Mouse (Mus musculus) monocyte, adult 2 months (primary cell): ENCODE results near the gene Utp11.

Experiments
- DNase-seq, 2 experiments: peaks; one replicate each; pipeline ENCODE4 v3.0.0; 2022; ENCODE audit warnings: low spot score in 2 of 2, low read depth in 1 of 2

Utp11 gene

GRCm38 (mm10) chr4:124633281-124633680, 60.1 kb downstream of the Utp11 start:
- no peak for DNase-seq

DNA sequence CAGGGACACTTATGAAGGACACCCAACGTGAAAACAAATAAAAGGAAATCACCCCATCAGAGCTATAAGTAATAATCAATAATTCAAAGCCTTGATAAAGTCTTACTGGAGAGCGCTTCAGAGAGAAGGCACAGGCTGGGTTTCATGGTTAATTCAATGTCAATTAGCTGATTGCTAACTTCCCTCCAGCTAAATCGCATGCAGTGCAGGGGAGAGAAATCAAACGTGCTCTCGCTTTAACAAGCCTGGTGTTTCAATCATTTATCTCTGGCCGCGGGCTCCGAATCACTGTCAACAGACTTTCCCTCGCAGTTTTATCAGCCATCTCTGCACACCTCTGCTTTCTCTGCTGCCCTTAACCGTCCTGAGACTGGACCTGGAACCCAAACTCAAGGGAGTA, 60.5 kb downstream of the Utp11 start:
- DNase-seq, result no peak

- no peak for DNase-seq
Measured at GRCm38 (mm10) chr4:124631456-124631855, 61.9 kb downstream of the Utp11 start.
